Mouse (Mus musculus) midbrain, embryonic 16.5 days (tissue): Measurements from ENCODE around the gene Dennd1a. TPM values are rescaled to one million over a fixed set of nuclear protein-coding genes. Genes with fewer than 3 reads are reported as not detected.

Experiments used
- microRNA-seq: library from miRNA; unstranded; fragments of <30 nt; microRNA quantifications from one replicate; pipeline ENCODE4, GENCODE M21; 2017
- polyA plus RNA-seq: library from polyadenylated mRNA; unstranded; fragments of >200 nt; fragmentation: Nextera tagmentation; extraction: Ambion mirVana; gene quantifications from 2 replicates; pipeline ENCODE4 v1.2.1, GENCODE M21; 2015

The Dennd1a gene
- polyA plus RNA-seq, 1 experiment from 2014 or later = 21.7 TPM

Small RNAs within 50 kb of the gene (microRNA-seq; reads per million reads assigned to microRNA genes)
- not detected for gene Gm44455

Other genes starting within 250 kb of the Dennd1a start
- 37.1 and 44.3 TPM in 2 replicates for gene Lhx2, start 51.9 kb upstream of the Dennd1a start, polyA plus RNA-seq
- 52.3 and 56.8 TPM in 2 replicates for gene Nek6, start 224.3 kb upstream of the Dennd1a start, polyA plus RNA-seq